Mouse (Mus musculus) cerebellum, postnatal 14 days (tissue): Measurements from ENCODE around the gene Rab25.

Experiments
- DNase-seq, 2 experiments: peaks; one replicate each; pipeline ENCODE4 v3.0.0; 2021; ENCODE audit warnings: mixed read lengths in 2 of 2

The Rab25 gene

GRCm38 (mm10) chr3:88566536-88567061, 18.5 kb upstream of the Rab25 start:
- no peak for DNase-seq

GRCm38 (mm10) chr3:88566116-88566515, 18.0 kb upstream of the Rab25 start:
- no peak for DNase-seq

GRCm38 (mm10) chr3:88563966-88564365, 15.9 kb upstream of the Rab25 start:
- peak in 1 of 2 experiments; percentile 22 for DNase-seq

- no peak for DNase-seq
Measured at GRCm38 (mm10) chr3:88563442-88563841, 15.3 kb upstream of the Rab25 start.

- DNase-seq = peak; percentile 53 to 74
Measured at GRCm38 (mm10) chr3:88561989-88562388, 13.9 kb upstream of the Rab25 start.

- no peak for DNase-seq
Measured at GRCm38 (mm10) chr3:88559596-88559995, 11.5 kb upstream of the Rab25 start.

GRCm38 (mm10) chr3:88556616-88557015, 8.5 kb upstream of the Rab25 start:
- peak in 1 of 2 experiments; percentile 1 for DNase-seq

- DNase-seq = peak in 1 of 2 experiments; percentile 4
Measured at GRCm38 (mm10) chr3:88555731-88556130, 7.6 kb upstream of the Rab25 start.

- peak in 1 of 2 experiments; percentile 10 for DNase-seq
Measured at GRCm38 (mm10) chr3:88555069-88555605, 7.0 kb upstream of the Rab25 start.

GRCm38 (mm10) chr3:88553880-88554586, 5.9 kb upstream of the Rab25 start:
- DNase-seq = peak in 1 of 2 experiments; percentile 77

GRCm38 (mm10) chr3:88553525-88553879, 5.4 kb upstream of the Rab25 start, which contains the start of gene Ubqln4:
TSS of gene Ubqln4 (plus strand) at chr3:88553758.
- peak; percentile 93 to 95 for DNase-seq

GRCm38 (mm10) chr3:88552676-88553524, 4.8 kb upstream of the Rab25 start, which contains the start of gene Lamtor2:
TSS of gene Lamtor2 (minus strand) at chr3:88553074.
- DNase-seq = peak; percentile 99

- no peak for DNase-seq
Measured at GRCm38 (mm10) chr3:88552082-88552645, 4.1 kb upstream of the Rab25 start.

GRCm38 (mm10) chr3:88551586-88551985, 3.5 kb upstream of the Rab25 start:
- DNase-seq = peak in 1 of 2 experiments; percentile 16

- DNase-seq = no peak
Measured at GRCm38 (mm10) chr3:88546674-88547418, 1.3 kb downstream of the Rab25 start.

GRCm38 (mm10) chr3:88544955-88545591, 3.0 kb downstream of the Rab25 start:
- DNase-seq = peak; percentile 33 to 37

GRCm38 (mm10) chr3:88544514-88544913, 3.6 kb downstream of the Rab25 start:
- peak; percentile 75 to 79 for DNase-seq

- DNase-seq = peak in 1 of 2 experiments; percentile 52
Measured at GRCm38 (mm10) chr3:88543651-88544410, 4.3 kb downstream of the Rab25 start.

GRCm38 (mm10) chr3:88543174-88543573, 4.9 kb downstream of the Rab25 start:
- DNase-seq = peak in 1 of 2 experiments; percentile 34

- DNase-seq = peak; percentile 53 to 58
Measured at GRCm38 (mm10) chr3:88542486-88542885, 5.6 kb downstream of the Rab25 start.
